Mouse (Mus musculus) G1E (cell line): ENCODE measurements at regions not wholly inside any gene's neighbourhood (a gene's known extent, or its start where the extent isn't known, plus 50 kb on each side); places are given as distances from the start of the nearest gene placed in this dataset.

Experiments used
- CTCF ChIP-seq: IDR thresholded peaks from 2 replicates; pipeline ENCODE4 v1.5.1; 2012; ENCODE audit warnings: low read depth, low read length, inconsistent platforms, mixed read lengths
- GATA1 ChIP-seq: IDR thresholded peaks from 2 replicates; pipeline ENCODE4 v1.6.1; 2012; ENCODE audit warnings: borderline replicate concordance, low read length, inconsistent platforms, mixed read lengths
- TAL1 ChIP-seq: conservative IDR thresholded peaks from 2 replicates; pipeline ENCODE4 v1.6.1; 2012; ENCODE audit warnings: low read depth, low read length, inconsistent platforms, mixed read lengths

- TF ChIP-seq CTCF, result no peak
- no peak for TF ChIP-seq TAL1
- no peak for TF ChIP-seq GATA1
Measured at GRCm38 (mm10) chr1:128707747-128708146, 115.7 kb upstream of the Cxcr4 start.
